Mouse (Mus musculus): Measurements from ENCODE around the gene Itpa. TPM values are rescaled to one million over a fixed set of nuclear protein-coding genes. Genes with fewer than 3 reads are reported as not detected.

Itpa gene
- total and polyA plus RNA-seq, 3 experiments, result 59.1 to 123 (median 70.8) TPM

GRCm38 (mm10) chr2:130655660-130656339, 11.6 kb upstream of the Itpa start:
- Histone ChIP-seq H3K27ac (ENCODE audit: insufficient read depth, low read depth) (no peak overlapping the region), H3K4me2 (ENCODE audit: insufficient read depth, low read depth, poor library complexity, severe bottlenecking) (no peak overlapping the region), H3K4me3 (replicated peaks in 1 of 3; ENCODE audit: low read depth in 2 of 3, low read length in 2 of 3, poor library complexity in 1 of 3) (no peak overlapping the region), H3K79me2 (replicated peaks; ENCODE audit: control insufficient read depth, extremely low read depth, insufficient read depth, poor library complexity, severe bottlenecking) (no peaks in the 10 kb centered on the region), H3K4me1 (ENCODE audit: control insufficient read depth in 1 of 2, insufficient read depth in 2 of 2) (no peaks in the 10 kb centered on the region), H3K36me3 (replicated peaks in 1 of 2; ENCODE audit: control insufficient read depth in 1 of 2, insufficient read depth in 1 of 2, low read length in 1 of 2) (peaks cover 60 to 93% of the 10 kb centered on the region in 2 experiments), H3K9me3 (replicated peaks; ENCODE audit: low read length) (no peaks in the 10 kb centered on the region), H3K9ac (ENCODE audit: insufficient read depth, low read depth) (no peak overlapping the region), H3K27me3 (replicated peaks) (no peaks in the 10 kb centered on the region)
- DNase-seq (ENCODE audit: extremely low read depth), result no peak
- dilution Hi-C loops (cut with MboI; ENCODE audit: extremely low pct_ligation_motif_present, extremely low pct_unique_long_range_greater_than_20kb, low sequenced_read_pairs) (no loop called here), in situ Hi-C loops (cut with MboI; ENCODE audit: low pct_ligation_motif_present, low pct_unique_long_range_greater_than_20kb, low sequenced_read_pairs) (no loop called here)
- TF ChIP-seq IRF4 (IDR thresholded peaks at IDR 0.05; ENCODE audit: low read depth, low read length) (no peak), HCFC1 (IDR thresholded peaks at IDR 0.05; ENCODE audit: low read depth, low read length) (no peak), MAZ (IDR thresholded peaks at IDR 0.05; ENCODE audit: low read depth, low read length) (no peak), RCOR1 (conservative IDR thresholded peaks at IDR 0.05; ENCODE audit: low read depth, low read length) (no peak), JUND (conservative IDR thresholded peaks at IDR 0.05; ENCODE audit: low read depth, low read length) (no peak), ETS1 (conservative IDR thresholded peaks at IDR 0.05; ENCODE audit: low read depth, low read length) (no peak), MEF2A (IDR thresholded peaks at IDR 0.05; ENCODE audit: borderline replicate concordance, low read depth, low read length) (no peak), MAX (IDR thresholded peaks at IDR 0.05; ENCODE audit: low read length) (no peak), POLR2A (IDR thresholded peaks at IDR 0.05; ENCODE audit: low read depth, low read length) (no peak), TBP (conservative IDR thresholded peaks at IDR 0.05; ENCODE audit: low read depth, low read length) (no peak), SIN3A (IDR thresholded peaks at IDR 0.05; ENCODE audit: low read length) (no peak), NELFE (IDR thresholded peaks at IDR 0.05; ENCODE audit: low read depth, low read length) (no peak)

GRCm38 (mm10) chr2:130656536-130656935, 10.9 kb upstream of the Itpa start:
- in situ Hi-C loops (cut with MboI; ENCODE audit: low pct_ligation_motif_present, low pct_unique_long_range_greater_than_20kb, low sequenced_read_pairs), result no loop called here
- DNase-seq (ENCODE audit: extremely low read depth), result no peak
- H3K4me2 ChIP-seq (ENCODE audit: insufficient read depth, low read depth, poor library complexity, severe bottlenecking), result no peak overlapping the region
- dilution Hi-C loops (cut with MboI; ENCODE audit: extremely low pct_ligation_motif_present, extremely low pct_unique_long_range_greater_than_20kb, low sequenced_read_pairs), result no loop called here
- H3K27me3 ChIP-seq (replicated peaks), result no peaks in the 10 kb centered on the region
- TF ChIP-seq ELF1 (IDR thresholded peaks at IDR 0.05; ENCODE audit: low read depth, low read length), result no peak
- no peak for TF ChIP-seq TBP (conservative IDR thresholded peaks at IDR 0.05; ENCODE audit: low read depth, low read length)
- no peak for TF ChIP-seq KAT2A (IDR thresholded peaks at IDR 0.05; ENCODE audit: insufficient replicate concordance, low read length)
- no peak for TF ChIP-seq JUND (conservative IDR thresholded peaks at IDR 0.05; ENCODE audit: low read depth, low read length)
- no peak for TF ChIP-seq MYC (IDR thresholded peaks at IDR 0.05; ENCODE audit: low read depth, low read length)
- no peak for TF ChIP-seq NELFE (IDR thresholded peaks at IDR 0.05; ENCODE audit: low read depth, low read length)
- no peak for TF ChIP-seq MAFK (IDR thresholded peaks at IDR 0.05; ENCODE audit: insufficient replicate concordance, low read length)
- no peak for TF ChIP-seq TCF12 (IDR thresholded peaks at IDR 0.05; ENCODE audit: low read depth, low read length)
- no peak for TF ChIP-seq ETS1 (conservative IDR thresholded peaks at IDR 0.05; ENCODE audit: low read depth, low read length)
- TF ChIP-seq SMC3 (IDR thresholded peaks at IDR 0.05; ENCODE audit: low read depth, low read length), result no peak
- no peak for TF ChIP-seq USF1 (IDR thresholded peaks at IDR 0.05; ENCODE audit: low read depth, low read length)
- no peak overlapping the region for H3K4me3 ChIP-seq (replicated peaks in 1 of 3; ENCODE audit: low read depth in 2 of 3, low read length in 2 of 3, poor library complexity in 1 of 3)
- peaks cover 67 to 93% of the 10 kb centered on the region in 2 experiments for H3K36me3 ChIP-seq (replicated peaks in 1 of 2; ENCODE audit: control insufficient read depth in 1 of 2, insufficient read depth in 1 of 2, low read length in 1 of 2)
- no peak overlapping the region for H3K27ac ChIP-seq (ENCODE audit: insufficient read depth, low read depth)
- H3K9ac ChIP-seq (ENCODE audit: insufficient read depth, low read depth), result no peak overlapping the region
- no peaks in the 10 kb centered on the region for H3K79me2 ChIP-seq (replicated peaks; ENCODE audit: control insufficient read depth, extremely low read depth, insufficient read depth, poor library complexity, severe bottlenecking)
- peaks cover 0 to 4% of the 10 kb centered on the region in 2 experiments; a peak in 2 of 4 replicates for H3K4me1 ChIP-seq (ENCODE audit: control insufficient read depth in 1 of 2, insufficient read depth in 2 of 2)
- H3K9me3 ChIP-seq (replicated peaks; ENCODE audit: low read length), result no peaks in the 10 kb centered on the region
